ENCODE assay signal across 11 mouse cellular contexts in the genomic region with DNA sequence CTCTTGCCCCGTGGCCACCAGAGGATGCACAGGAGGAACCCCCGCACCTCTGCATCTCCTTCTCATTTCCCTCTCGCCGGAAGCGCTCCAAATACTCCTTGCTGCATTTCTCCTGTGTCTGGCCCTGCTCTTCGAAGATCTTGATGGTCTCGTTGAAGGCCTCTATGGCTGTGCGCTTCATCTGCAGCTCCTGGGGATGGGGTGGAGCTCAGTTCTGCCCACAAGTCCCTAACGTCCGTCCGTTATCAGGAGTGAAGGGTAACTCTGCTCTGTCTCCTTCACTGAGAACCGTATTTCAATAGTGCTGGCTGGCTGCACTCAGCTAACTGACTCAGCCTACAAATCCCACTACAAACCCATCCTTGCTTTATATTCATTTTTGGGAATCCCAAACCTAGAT. TPM values are rescaled to one million over a fixed set of nuclear protein-coding genes. Genes with fewer than 3 reads are reported as not detected.
A peak's percentile ranks its signal among the peaks of the same experiment; 100 is the strongest.
DNase-seq lines count a peak whose midpoint lies in the region; ATAC-seq and TF ChIP-seq lines count a peak whose summit lies in the region.
"Had no signal": no experiment of that assay in that cellular context is flagged by ENCODE, and none has a peak within 500 bp of the region (broad histone marks: within the 10 kb centered on the region; RNA-seq: fewer than 3 reads in every experiment).

No protein-coding gene starts in this region.

- no peak for TF ChIP-seq POLR2A in lung, adult 2 months (IDR thresholded peaks at IDR 0.05; ENCODE audit: borderline replicate concordance, extremely low read depth, low read depth, low read length)

- no peak overlapping the region for H3K4me2 ChIP-seq in hindbrain, embryonic 15.5 days
- H3K4me2 ChIP-seq in hindbrain, embryonic 16.5 days (ENCODE audit: low read length) = no peak overlapping the region
- no peak overlapping the region for H3K4me2 ChIP-seq in neural tube, embryonic 13.5 days
- H3K4me2 ChIP-seq in neural tube, embryonic 15.5 days = no peak overlapping the region
- peak overlapping the region; percentile 45 for H3K4me2 ChIP-seq in liver, embryonic 12.5 days
- H3K4me2 ChIP-seq: heart, embryonic 13.5 days; midbrain, embryonic 11.5 days had no signal

- DNase-seq in cerebellum, postnatal 36 days = no peak
- DNase-seq in lung, adult 2 months = no peak
- no peak for DNase-seq in cerebellum, adult 11-12 months

- no peak for ATAC-seq in hindbrain, embryonic 15.5 days (ENCODE audit: low FRiP score, low read depth)
- ATAC-seq in hindbrain, embryonic 16.5 days = no peak
- ATAC-seq in neural tube, embryonic 13.5 days (ENCODE audit: low read depth) = no peak
- ATAC-seq in neural tube, embryonic 15.5 days (ENCODE audit: low FRiP score) = no peak
- ATAC-seq in liver, embryonic 12.5 days = peak; percentile 50

- peak overlapping the region; percentile 27; the same call in 1 of the 2 replicates for H3K27ac ChIP-seq in hindbrain, embryonic 15.5 days (replicated peaks)
- H3K27ac ChIP-seq in hindbrain, embryonic 16.5 days (ENCODE audit: low read depth, low read length) = no peak overlapping the region; the same call in 1 of the 2 replicates
- 0 out of 2 replicates have a peak overlapping the region, but pooled peaks have one; percentile 18 for H3K27ac ChIP-seq in neural tube, embryonic 13.5 days (replicated peaks)
- no peak overlapping the region for H3K27ac ChIP-seq in neural tube, embryonic 15.5 days (replicated peaks)
- peak overlapping the region; percentile 72 for H3K27ac ChIP-seq in liver, embryonic 12.5 days
- H3K27ac ChIP-seq: heart, embryonic 13.5 days had no signal

- no peaks in the 10 kb centered on the region for H3K9me3 ChIP-seq in hindbrain, embryonic 15.5 days
- no peaks in the 10 kb centered on the region for H3K9me3 ChIP-seq in hindbrain, embryonic 16.5 days (ENCODE audit: control insufficient read depth, low read length)
- H3K9me3 ChIP-seq in neural tube, embryonic 13.5 days = no peaks in the 10 kb centered on the region
- no peaks in the 10 kb centered on the region for H3K9me3 ChIP-seq in neural tube, embryonic 15.5 days (replicated peaks)
- H3K9me3 ChIP-seq in liver, embryonic 12.5 days (replicated peaks) = no peaks in the 10 kb centered on the region
- H3K9me3 ChIP-seq: heart, embryonic 13.5 days had no signal

- TF ChIP-seq CTCF in lung, adult 2 months (IDR thresholded peaks at IDR 0.05; ENCODE audit: insufficient read depth, low read length) = no peak

- H3K36me3 ChIP-seq in hindbrain, embryonic 15.5 days = peaks cover 39% of the 10 kb centered on the region
- H3K36me3 ChIP-seq in hindbrain, embryonic 16.5 days (ENCODE audit: control insufficient read depth, insufficient read depth, low read length) = peaks cover 41% of the 10 kb centered on the region
- peaks cover 77% of the 10 kb centered on the region for H3K36me3 ChIP-seq in neural tube, embryonic 13.5 days
- peaks cover 62% of the 10 kb centered on the region for H3K36me3 ChIP-seq in neural tube, embryonic 15.5 days
- peaks cover 66% of the 10 kb centered on the region for H3K36me3 ChIP-seq in liver, embryonic 12.5 days

- H3K9ac ChIP-seq in hindbrain, embryonic 15.5 days = no peak overlapping the region
- no peak overlapping the region; the same call in 1 of the 2 replicates for H3K9ac ChIP-seq in hindbrain, embryonic 16.5 days (ENCODE audit: low read depth, low read length)
- 0 out of 2 replicates have a peak overlapping the region, but pooled peaks have one; percentile 34 for H3K9ac ChIP-seq in neural tube, embryonic 13.5 days
- H3K9ac ChIP-seq in neural tube, embryonic 15.5 days (replicated peaks) = no peak overlapping the region
- peak overlapping the region; percentile 37 for H3K9ac ChIP-seq in liver, embryonic 12.5 days
- H3K9ac ChIP-seq: forebrain, postnatal 0 days; heart, embryonic 13.5 days had no signal

- H3K27me3 ChIP-seq in hindbrain, embryonic 15.5 days = peaks cover 21% of the 10 kb centered on the region
- H3K27me3 ChIP-seq in hindbrain, embryonic 16.5 days (replicated peaks; ENCODE audit: control insufficient read depth, insufficient read depth, low read length) = no peaks in the 10 kb centered on the region
- peaks cover 20% of the 10 kb centered on the region; the same call in 1 of the 2 replicates for H3K27me3 ChIP-seq in neural tube, embryonic 13.5 days
- 0 out of 2 replicates have a peak, but pooled peaks cover 4% of the 10 kb centered on the region for H3K27me3 ChIP-seq in neural tube, embryonic 15.5 days (replicated peaks)
- H3K27me3 ChIP-seq in liver, embryonic 12.5 days (replicated peaks) = 0 out of 2 replicates have a peak, but pooled peaks cover 4% of the 10 kb centered on the region

- 75% methylated on average over 12 of the region's 12 CpGs for WGBS in hindbrain, embryonic 15.5 days
- 76% methylated on average over 12 of the region's 12 CpGs for WGBS in hindbrain, embryonic 16.5 days
- 68% methylated on average over 12 of the region's 12 CpGs for WGBS in neural tube, embryonic 13.5 days
- WGBS in neural tube, embryonic 15.5 days = 75% methylated on average over 12 of the region's 12 CpGs
- 36% methylated on average over 12 of the region's 12 CpGs for WGBS in liver, embryonic 12.5 days (ENCODE audit: insufficient replicate concordance)
- 79% methylated on average over 12 of the region's 12 CpGs for WGBS in lung, adult 2 months

- peaks cover 57% of the 10 kb centered on the region for H3K4me1 ChIP-seq in hindbrain, embryonic 15.5 days (replicated peaks)
- H3K4me1 ChIP-seq in hindbrain, embryonic 16.5 days (ENCODE audit: control insufficient read depth, insufficient read depth, low read depth, low read length) = peaks cover 33% of the 10 kb centered on the region
- H3K4me1 ChIP-seq in neural tube, embryonic 13.5 days (replicated peaks) = peaks cover 45% of the 10 kb centered on the region
- peaks cover 57% of the 10 kb centered on the region for H3K4me1 ChIP-seq in neural tube, embryonic 15.5 days
- H3K4me1 ChIP-seq in liver, embryonic 12.5 days = peaks cover 80% of the 10 kb centered on the region
- H3K4me1 ChIP-seq in lung, adult 2 months (ENCODE audit: control insufficient read depth, insufficient read depth, low read length) = peaks cover 17% of the 10 kb centered on the region

- no peak overlapping the region for H3K4me3 ChIP-seq in hindbrain, embryonic 15.5 days
- no peak overlapping the region for H3K4me3 ChIP-seq in hindbrain, embryonic 16.5 days (ENCODE audit: low read length)
- H3K4me3 ChIP-seq in neural tube, embryonic 13.5 days = no peak overlapping the region
- no peak overlapping the region for H3K4me3 ChIP-seq in neural tube, embryonic 15.5 days (replicated peaks)
- peak overlapping the region; percentile 11; the same call in 1 of the 2 replicates for H3K4me3 ChIP-seq in liver, embryonic 12.5 days
- no peak overlapping the region for H3K4me3 ChIP-seq in lung, adult 2 months (replicated peaks; ENCODE audit: extremely low read depth, low read depth, low read length)
- H3K4me3 ChIP-seq: heart, embryonic 13.5 days had no signal

RNA-seq across cellular contexts. Expression of a gene that starts 6.7 kb away (rescaled TPM):
- 104 and 113 TPM in 2 replicates for polyA plus RNA-seq in hindbrain, embryonic 15.5 days (2015; fragmentation: Nextera tagmentation; extraction: Ambion mirVana)
- 115 and 118 TPM in 2 replicates for polyA plus RNA-seq in hindbrain, embryonic 16.5 days (2015; fragmentation: Nextera tagmentation; extraction: Ambion mirVana)
- polyA plus RNA-seq in neural tube, embryonic 13.5 days (2015; fragmentation: Nextera tagmentation; extraction: Ambion mirVana) = 88.9 and 93.7 TPM in 2 replicates
- polyA plus RNA-seq in neural tube, embryonic 15.5 days (2015; fragmentation: Nextera tagmentation; extraction: Ambion mirVana) = 97.5 and 102 TPM in 2 replicates
- polyA plus RNA-seq in liver, embryonic 12.5 days (2016; fragmentation: Nextera tagmentation; extraction: Ambion mirVana) = 23.3 and 27.3 TPM in 2 replicates
- polyA plus RNA-seq in lung, adult 2 months (2012; rRNA removed) = 112 and 119 TPM in 2 replicates

RNA-seq across cellular contexts. Expression of a gene that starts 9.1 kb away (rescaled TPM):
- polyA plus RNA-seq in hindbrain, embryonic 15.5 days (2015; fragmentation: Nextera tagmentation; extraction: Ambion mirVana) = 40.4 and 44.9 TPM in 2 replicates
- 48.6 and 49.9 TPM in 2 replicates for polyA plus RNA-seq in hindbrain, embryonic 16.5 days (2015; fragmentation: Nextera tagmentation; extraction: Ambion mirVana)
- polyA plus RNA-seq in neural tube, embryonic 13.5 days (2015; fragmentation: Nextera tagmentation; extraction: Ambion mirVana) = 46.1 and 54.5 TPM in 2 replicates
- polyA plus RNA-seq in neural tube, embryonic 15.5 days (2015; fragmentation: Nextera tagmentation; extraction: Ambion mirVana) = 40.5 and 43.5 TPM in 2 replicates
- polyA plus RNA-seq in liver, embryonic 12.5 days (2016; fragmentation: Nextera tagmentation; extraction: Ambion mirVana) = 52.2 and 52.7 TPM in 2 replicates
- 61.6 and 80.0 TPM in 2 replicates for polyA plus RNA-seq in lung, adult 2 months (2012; rRNA removed)

RNA-seq across cellular contexts. Expression of a gene that starts 15.4 kb away (rescaled TPM):
- 503 and 561 TPM in 2 replicates for polyA plus RNA-seq in hindbrain, embryonic 15.5 days (2015; fragmentation: Nextera tagmentation; extraction: Ambion mirVana)
- polyA plus RNA-seq in hindbrain, embryonic 16.5 days (2015; fragmentation: Nextera tagmentation; extraction: Ambion mirVana) = 622 and 635 TPM in 2 replicates
- polyA plus RNA-seq in neural tube, embryonic 13.5 days (2015; fragmentation: Nextera tagmentation; extraction: Ambion mirVana) = 402 and 417 TPM in 2 replicates
- 536 and 627 TPM in 2 replicates for polyA plus RNA-seq in neural tube, embryonic 15.5 days (2015; fragmentation: Nextera tagmentation; extraction: Ambion mirVana)
- 3.3 and 3.9 TPM in 2 replicates for polyA plus RNA-seq in liver, embryonic 12.5 days (2016; fragmentation: Nextera tagmentation; extraction: Ambion mirVana)
- polyA plus RNA-seq in lung, adult 2 months (2012; rRNA removed) = 46.4 and 53.4 TPM in 2 replicates

RNA-seq across cellular contexts. Expression of a gene that starts 35.0 kb away (rescaled TPM):
- 21.2 and 25.1 TPM in 2 replicates for polyA plus RNA-seq in hindbrain, embryonic 15.5 days (2015; fragmentation: Nextera tagmentation; extraction: Ambion mirVana)
- 21.9 and 23.9 TPM in 2 replicates for polyA plus RNA-seq in hindbrain, embryonic 16.5 days (2015; fragmentation: Nextera tagmentation; extraction: Ambion mirVana)
- 15.8 and 17.6 TPM in 2 replicates for polyA plus RNA-seq in neural tube, embryonic 13.5 days (2015; fragmentation: Nextera tagmentation; extraction: Ambion mirVana)
- 18.9 and 21.0 TPM in 2 replicates for polyA plus RNA-seq in neural tube, embryonic 15.5 days (2015; fragmentation: Nextera tagmentation; extraction: Ambion mirVana)
- 9.8 and 10.4 TPM in 2 replicates for polyA plus RNA-seq in liver, embryonic 12.5 days (2016; fragmentation: Nextera tagmentation; extraction: Ambion mirVana)
- 84.2 and 87.0 TPM in 2 replicates for polyA plus RNA-seq in lung, adult 2 months (2012; rRNA removed)

RNA-seq across cellular contexts. Expression of a gene that starts 38.4 kb away (rescaled TPM):
- polyA plus RNA-seq in hindbrain, embryonic 15.5 days (2015; fragmentation: Nextera tagmentation; extraction: Ambion mirVana) = 0.14 TPM in 1 of 2 replicates, not detected in the other
- 0.11 and 0.14 TPM in 2 replicates for polyA plus RNA-seq in hindbrain, embryonic 16.5 days (2015; fragmentation: Nextera tagmentation; extraction: Ambion mirVana)
- not detected in 2 replicates for polyA plus RNA-seq in neural tube, embryonic 13.5 days (2015; fragmentation: Nextera tagmentation; extraction: Ambion mirVana)
- 0.14 and 1.4 TPM in 2 replicates for polyA plus RNA-seq in neural tube, embryonic 15.5 days (2015; fragmentation: Nextera tagmentation; extraction: Ambion mirVana)
- polyA plus RNA-seq in liver, embryonic 12.5 days (2016; fragmentation: Nextera tagmentation; extraction: Ambion mirVana) = 0.18 and 0.22 TPM in 2 replicates
- 0.86 and 1.5 TPM in 2 replicates for polyA plus RNA-seq in lung, adult 2 months (2012; rRNA removed)
- polyA plus RNA-seq: forebrain, postnatal 0 days; heart, embryonic 13.5 days had no signal

Comparison
In these comparisons a context has a peak if more than half of its experiments do, and no peak if none do; other contexts are left out.
1. H3K27ac ChIP-seq: peak in hindbrain, embryonic 15.5 days (single experiment), neural tube, embryonic 13.5 days (single experiment) and liver, embryonic 12.5 days (single experiment); none in hindbrain, embryonic 16.5 days (single experiment) and neural tube, embryonic 15.5 days (single experiment).
2. H3K9ac ChIP-seq: peak in neural tube, embryonic 13.5 days (single experiment) and liver, embryonic 12.5 days (single experiment); none in hindbrain, embryonic 15.5 days (single experiment), hindbrain, embryonic 16.5 days (single experiment) and neural tube, embryonic 15.5 days (single experiment).